Mouse (Mus musculus) lung, adult 18-20 months (tissue): Measurements from ENCODE around the gene Nt5c1a.
"Not testable (repeated sequence)": the region's sequence is repeated elsewhere in the genome, so short reads cannot be mapped to it uniquely, and the experiment has no call there.

Experiments used
- DNase-seq, 2 experiments: peaks; one replicate each; pipeline ENCODE4 v3.0.0; 2022; ENCODE audit warnings: mixed read lengths in 2 of 2

Nt5c1a gene

DNA sequence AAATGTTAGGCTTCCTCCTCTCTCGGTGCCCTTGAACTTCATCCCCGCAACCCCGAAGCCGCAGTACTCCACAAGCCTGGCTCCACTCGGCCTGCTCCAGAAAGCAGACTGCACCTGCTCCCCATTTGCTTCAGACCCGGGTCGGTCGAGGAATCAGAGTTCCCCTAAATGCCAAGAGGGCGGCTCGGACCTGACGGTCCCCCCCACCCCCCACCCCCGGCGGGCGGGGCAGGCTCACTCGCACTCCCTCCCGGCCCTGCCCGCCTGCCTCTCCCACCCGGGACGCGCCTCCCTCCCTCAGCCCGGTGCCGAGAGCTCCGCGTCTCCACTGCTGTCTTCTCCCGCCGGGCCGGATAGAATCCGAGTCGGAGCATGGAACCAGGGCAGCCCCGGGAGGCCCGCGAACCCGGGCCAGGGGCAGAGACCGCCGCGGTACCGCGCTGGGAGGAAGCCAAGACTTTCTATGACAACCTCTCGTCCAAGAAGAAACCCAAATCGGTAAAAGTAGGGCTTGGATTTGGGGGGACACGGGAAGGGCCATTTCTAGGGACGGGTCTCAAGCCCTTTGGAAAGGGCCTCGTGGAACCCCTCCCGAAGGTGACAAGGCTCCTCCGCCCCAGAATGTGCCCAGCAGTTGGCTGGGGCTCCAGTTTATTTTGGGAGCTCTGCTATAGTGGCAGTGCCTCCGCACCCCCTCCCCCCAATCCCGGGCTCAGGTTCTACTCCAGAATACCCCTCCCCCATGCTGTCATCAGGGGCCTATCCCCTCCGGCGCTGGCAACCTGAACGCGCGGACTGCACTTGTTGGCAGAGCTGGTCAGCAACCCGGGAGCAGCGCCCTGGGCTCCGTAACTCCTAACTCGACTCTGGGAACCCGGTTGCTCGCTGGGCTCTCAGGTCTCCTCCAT lies at the start of gene Nt5c1a:
Nt5c1a (plus strand) TSS at position 319 of the 908 bp plus-strand sequence.
- DNase-seq = peak; percentile 11 to 14

GRCm38 (mm10) chr4:123152003-123152402 lies 49.3 kb upstream of the Nt5c1a start:
- DNase-seq = no peak

GRCm38 (mm10) chr4:123152976-123153375 lies 48.3 kb upstream of the Nt5c1a start:
- DNase-seq = no peak

DNA sequence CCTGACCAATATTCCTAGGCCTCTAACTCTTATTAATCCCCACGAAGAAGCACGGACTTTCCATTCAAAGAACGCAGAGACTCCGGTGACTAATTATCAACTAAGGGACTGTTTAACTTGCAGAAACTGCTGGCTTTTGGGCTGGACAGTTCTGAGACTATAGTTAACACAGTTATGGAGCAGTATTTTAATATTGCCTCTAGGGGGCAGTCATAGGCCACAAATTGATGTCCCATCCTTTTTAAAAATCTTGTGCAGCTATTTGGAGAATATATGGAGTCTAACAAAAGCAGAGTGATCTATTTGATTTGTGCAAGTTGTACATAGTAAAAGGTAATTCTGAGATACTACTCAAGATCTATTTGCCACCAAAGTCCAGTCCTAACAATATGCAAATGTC lies 46.3 kb upstream of the Nt5c1a start:
- DNase-seq = no peak

DNA sequence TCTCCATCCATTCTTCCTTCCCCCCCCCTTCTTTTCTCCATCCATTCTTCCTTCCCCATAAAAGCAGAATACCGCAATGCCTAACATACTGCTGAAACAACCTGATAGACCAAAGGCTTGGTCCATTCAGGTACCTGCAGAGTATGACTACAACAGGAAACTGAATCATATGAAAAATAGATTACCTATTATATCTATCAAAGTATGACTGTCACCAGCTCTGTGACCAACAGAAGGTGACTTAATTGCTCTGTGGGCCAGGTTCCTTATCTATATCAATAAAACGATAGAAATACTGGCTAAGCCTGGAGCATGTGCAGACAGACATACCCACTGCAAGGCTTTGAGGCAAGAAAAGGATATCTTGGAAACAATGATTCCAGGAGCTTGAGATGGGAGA lies 45.9 kb upstream of the Nt5c1a start:
- DNase-seq = no peak

DNA sequence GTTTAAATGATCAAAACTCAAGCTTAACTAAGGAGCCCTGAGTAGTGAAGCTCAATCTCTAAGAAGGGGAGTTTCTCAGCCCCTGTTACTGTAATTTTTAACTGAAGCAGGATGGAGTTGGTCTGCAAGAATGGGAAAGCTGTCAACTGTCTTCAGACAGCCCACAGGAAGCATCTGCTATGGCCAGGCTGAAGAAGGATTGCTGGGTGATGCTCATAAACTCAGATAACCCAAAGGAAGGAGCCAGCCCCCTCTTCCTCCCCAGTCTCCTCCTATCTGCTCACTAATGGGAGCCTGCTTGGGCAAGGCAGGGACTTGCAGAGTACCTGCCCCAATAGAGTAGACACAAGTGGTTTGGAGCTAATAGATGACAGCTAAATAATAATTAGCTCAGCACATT lies 45.5 kb upstream of the Nt5c1a start:
- DNase-seq = no peak

GRCm38 (mm10) chr4:123160571-123160970 lies 40.7 kb upstream of the Nt5c1a start:
- no peak for DNase-seq

- DNase-seq = not testable (repeated sequence)
Observed at GRCm38 (mm10) chr4:123161251-123161650, 40.1 kb upstream of the Nt5c1a start.

GRCm38 (mm10) chr4:123162305-123162917 lies 38.9 kb upstream of the Nt5c1a start:
- DNase-seq = no peak

- DNase-seq = no peak
Observed at GRCm38 (mm10) chr4:123164157-123164556, 37.1 kb upstream of the Nt5c1a start.

- DNase-seq = no peak
Observed at GRCm38 (mm10) chr4:123171811-123172210, 29.5 kb upstream of the Nt5c1a start.

- DNase-seq = peak; percentile 18 to 20
Observed at GRCm38 (mm10) chr4:123182328-123183238, 18.7 kb upstream of the Nt5c1a start, which contains the start of gene Hpcal4. Hpcal4 (plus strand) TSS chr4:123183227.

DNA sequence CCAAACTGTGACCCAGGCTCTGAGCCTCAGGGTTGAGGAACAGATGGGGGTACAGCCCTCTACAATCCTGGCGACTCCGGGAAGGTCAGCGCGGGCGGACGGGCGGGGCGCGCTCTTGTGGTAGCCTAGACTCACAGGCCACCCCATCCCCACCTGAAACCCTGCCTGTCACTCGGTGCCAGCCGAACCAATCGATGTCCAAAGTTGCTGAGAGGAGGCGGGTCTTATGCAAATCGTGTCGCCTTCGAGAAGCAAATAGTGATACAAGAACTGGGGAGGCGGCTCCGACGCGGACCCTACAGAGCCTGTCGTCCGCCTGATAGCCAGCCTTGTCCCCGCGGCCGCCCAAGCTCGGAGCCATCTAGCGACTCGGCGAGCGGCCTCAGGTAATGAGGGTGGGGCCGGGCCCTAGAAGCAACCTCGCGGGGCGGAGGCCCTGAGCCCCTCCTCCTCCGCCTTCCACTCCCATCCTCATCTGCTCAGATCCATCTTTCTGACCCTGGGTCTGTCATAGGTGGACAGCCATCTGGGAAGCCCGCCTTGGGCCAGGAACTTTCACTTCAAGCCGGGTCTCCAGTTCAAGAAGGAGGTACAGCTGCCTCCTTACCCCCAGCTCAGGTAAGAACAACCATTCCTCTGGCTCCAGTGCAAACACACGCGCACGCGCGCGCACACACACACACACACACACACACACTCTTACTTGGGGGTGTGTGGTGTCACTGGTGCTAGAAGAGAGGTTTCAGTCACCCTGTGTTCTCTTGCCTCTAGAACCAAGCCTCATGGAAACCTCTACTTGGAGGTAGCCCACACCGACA lies 17.9 kb upstream of the Nt5c1a start:
- peak; percentile 78 to 85 for DNase-seq

GRCm38 (mm10) chr4:123184816-123185215 lies 16.5 kb upstream of the Nt5c1a start:
- no peak for DNase-seq

- DNase-seq = no peak
Observed at GRCm38 (mm10) chr4:123192336-123192735, 9.0 kb upstream of the Nt5c1a start.

GRCm38 (mm10) chr4:123193791-123194190 lies 7.5 kb upstream of the Nt5c1a start:
- DNase-seq = no peak

- DNase-seq = no peak
Observed at GRCm38 (mm10) chr4:123196695-123197094, 4.6 kb upstream of the Nt5c1a start.

- peak; percentile 52 to 57 for DNase-seq
Observed at GRCm38 (mm10) chr4:123200771-123201185, 526 bp upstream of the Nt5c1a start.

- DNase-seq = no peak
Observed at GRCm38 (mm10) chr4:123202094-123202420, 753 bp downstream of the Nt5c1a start.

- no peak for DNase-seq
Observed at GRCm38 (mm10) chr4:123207337-123207736, 6.0 kb downstream of the Nt5c1a start.

DNA sequence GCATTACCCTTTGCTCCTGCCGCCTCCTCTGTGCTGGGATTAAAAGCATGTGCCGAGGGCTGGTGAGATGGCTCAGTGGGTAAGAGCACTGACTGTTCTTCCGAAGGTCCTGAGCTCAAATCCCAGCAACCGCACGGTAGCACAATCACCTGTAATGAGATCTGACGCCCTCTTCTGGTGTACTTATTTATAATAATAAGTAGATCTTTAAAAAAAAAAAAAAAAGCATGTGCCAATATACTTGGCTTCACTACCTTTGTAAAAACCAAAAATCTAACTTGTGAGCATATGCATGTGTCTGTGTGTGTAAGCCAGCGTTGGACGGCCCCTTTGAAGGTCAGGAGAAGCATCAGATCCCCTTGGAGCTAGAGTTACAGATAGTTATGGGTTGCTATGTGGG lies 9.7 kb downstream of the Nt5c1a start:
- DNase-seq = no peak

GRCm38 (mm10) chr4:123211453-123211852 lies 10.1 kb downstream of the Nt5c1a start:
- no peak for DNase-seq
